Mouse (Mus musculus): ENCODE results near the gene Cd69. TPM values are rescaled to one million over a fixed set of nuclear protein-coding genes. Genes with fewer than 3 reads are reported as not detected.

Cd69 gene
- total RNA-seq, 1 experiment from 2014 or later = 0.15 TPM

GRCm38 (mm10) chr6:129223611-129224010 lies 51.6 kb downstream of the Cd69 start:
- DNase-seq = no peak

- DNase-seq = no peak
Observed at GRCm38 (mm10) chr6:129222188-129222800, 52.9 kb downstream of the Cd69 start.

DNA sequence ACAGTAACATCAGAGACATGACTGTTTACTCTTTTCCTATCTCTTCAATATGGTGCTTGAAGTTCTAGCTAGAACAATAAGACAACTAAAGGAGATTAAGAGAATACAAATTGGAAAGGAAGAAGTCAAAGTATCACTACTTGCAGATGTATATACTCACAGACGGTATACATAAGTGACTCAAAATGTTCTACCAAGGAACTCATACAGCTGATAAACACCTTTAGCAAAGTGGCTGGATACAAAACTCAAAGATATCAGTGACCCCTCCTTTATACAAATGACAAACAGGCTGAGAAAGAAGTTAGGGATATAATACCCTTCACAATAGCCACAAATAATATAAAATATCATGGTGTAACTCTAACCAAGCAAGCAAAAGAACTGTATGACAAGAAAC lies 54.2 kb downstream of the Cd69 start:
- DNase-seq = no peak

GRCm38 (mm10) chr6:129219897-129220517 lies 55.2 kb downstream of the Cd69 start:
- DNase-seq = no peak

DNA sequence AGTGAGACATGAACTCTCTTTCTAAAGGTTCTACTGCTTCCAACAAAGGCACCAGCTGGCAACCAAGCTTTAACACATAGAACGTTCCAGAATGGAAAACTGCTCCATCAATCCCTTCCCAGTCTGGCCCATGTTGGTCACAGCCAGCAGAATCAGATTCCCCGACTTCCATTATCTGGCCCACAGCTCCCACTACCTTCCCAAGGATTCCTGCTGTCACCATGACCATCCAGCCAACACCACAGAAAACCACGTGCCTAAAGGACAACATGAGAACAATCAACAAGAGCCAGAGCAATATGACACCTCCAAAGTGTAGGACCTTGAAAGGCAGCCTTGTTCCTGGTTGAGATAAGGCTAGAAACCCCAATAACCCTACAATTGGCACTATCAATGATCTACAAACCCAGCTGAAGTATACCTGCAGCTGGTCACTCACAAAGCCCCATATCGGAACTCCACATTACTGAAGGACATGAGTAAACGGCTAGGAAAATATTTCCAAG lies 57.0 kb downstream of the Cd69 start:
- DNase-seq = no peak

Other genes starting within 250 kb of the Cd69 start
- gene Klrb1f, start 229.5 kb downstream of the Cd69 start, total RNA-seq (2021) = not detected in 2 replicates
- gene Clec2e, start 174.5 kb downstream of the Cd69 start, total RNA-seq (2021) = not detected in 2 replicates
- 42.2 and 43.0 TPM in 2 replicates for gene Clec2d, start 94.8 kb downstream of the Cd69 start, total RNA-seq (2021)
- not detected in 2 replicates for gene 4922502D21Rik, start 56.4 kb upstream of the Cd69 start, total RNA-seq (2021)
- 0.46 and 0.90 TPM in 2 replicates for gene Clec12a, start 67.3 kb upstream of the Cd69 start, total RNA-seq (2021)
- not detected in 2 replicates for gene Clec12b, start 110.4 kb upstream of the Cd69 start, total RNA-seq (2021)
- gene Clec1b, start 121.9 kb upstream of the Cd69 start, total RNA-seq (2021) = 0.39 and 0.43 TPM in 2 replicates
- 0.30 TPM in 1 of 2 replicates, not detected in the other for gene Clec9a, start 133.4 kb upstream of the Cd69 start, total RNA-seq (2021)
- 4.8 and 6.5 TPM in 2 replicates for gene Clec1a, start 176.6 kb upstream of the Cd69 start, total RNA-seq (2021)
- 0.24 TPM in 1 of 2 replicates, not detected in the other for gene Olr1, start 231.7 kb upstream of the Cd69 start, total RNA-seq (2021)
- not detected in 2 replicates for gene Tmem52b, start 237.1 kb upstream of the Cd69 start, total RNA-seq (2021)